Mouse (Mus musculus) liver, embryonic 13.5 days (tissue): ENCODE results near the gene Vmn1r199. TPM values are rescaled to one million over a fixed set of nuclear protein-coding genes. Genes with fewer than 3 reads are reported as not detected.

Experiments used
- polyA plus RNA-seq: library from polyadenylated mRNA; unstranded; fragments of >200 nt; fragmentation: Nextera tagmentation; extraction: Ambion mirVana; gene quantifications from 2 replicates; pipeline ENCODE4 v1.2.1, GENCODE M21; 2015

Vmn1r199 gene
- polyA plus RNA-seq, 1 experiment from 2014 or later = not detected

Other genes starting within 250 kb of the Vmn1r199 start
- gene Vmn1r191, start 195.8 kb upstream of the Vmn1r199 start, polyA plus RNA-seq = not detected in 2 replicates
- gene Vmn1r192, start 188.7 kb upstream of the Vmn1r199 start, polyA plus RNA-seq = not detected in 2 replicates
- not detected in 2 replicates for gene Vmn1r193, start 156.7 kb upstream of the Vmn1r199 start, polyA plus RNA-seq
- gene Vmn1r194, start 135.6 kb upstream of the Vmn1r199 start, polyA plus RNA-seq = not detected in 2 replicates
- gene Vmn1r195, start 109.3 kb upstream of the Vmn1r199 start, polyA plus RNA-seq = not detected in 2 replicates
- gene Vmn1r196, start 89.9 kb upstream of the Vmn1r199 start, polyA plus RNA-seq = not detected in 2 replicates
- not detected in 2 replicates for gene Vmn1r197, start 55.2 kb upstream of the Vmn1r199 start, polyA plus RNA-seq
- not detected in 2 replicates for gene Vmn1r198, start 29.5 kb upstream of the Vmn1r199 start, polyA plus RNA-seq
- not detected in 2 replicates for gene Vmn1r200, start 10.6 kb downstream of the Vmn1r199 start, polyA plus RNA-seq
- not detected in 2 replicates for gene Vmn1r201, start 92.1 kb downstream of the Vmn1r199 start, polyA plus RNA-seq
- not detected in 2 replicates for gene Vmn1r202, start 125.6 kb downstream of the Vmn1r199 start, polyA plus RNA-seq
- not detected in 2 replicates for gene Vmn1r203, start 138.3 kb downstream of the Vmn1r199 start, polyA plus RNA-seq
- gene Vmn1r204, start 173.4 kb downstream of the Vmn1r199 start, polyA plus RNA-seq = not detected in 2 replicates
- not detected in 2 replicates for gene Vmn1r205, start 213.2 kb downstream of the Vmn1r199 start, polyA plus RNA-seq
- not detected in 2 replicates for gene Vmn1r206, start 244.4 kb downstream of the Vmn1r199 start, polyA plus RNA-seq